Mouse (Mus musculus): ENCODE measurements around the gene Wbp4. TPM values are rescaled to one million over a fixed set of nuclear protein-coding genes. Genes with fewer than 3 reads are reported as not detected.

The Wbp4 gene
- polyA plus RNA-seq, 1 experiment from 2014 or later, result 69.4 TPM

GRCm38 (mm10) chr14:79503371-79504075 lies 22.2 kb upstream of the Wbp4 start:
- Histone ChIP-seq H3K27me3 (ENCODE audit: control insufficient read depth, insufficient read depth, low read length) (no peaks in the 10 kb centered on the region), H3K9me3 (replicated peaks; ENCODE audit: control insufficient read depth, low read length) (no peaks in the 10 kb centered on the region), H3K4me3 (ENCODE audit: low read depth, low read length) (no peak overlapping the region), H3K9ac (replicated peaks; ENCODE audit: low read length) (no peak overlapping the region), H3K4me1 (ENCODE audit: control insufficient read depth, insufficient read depth, low read length) (no peaks in the 10 kb centered on the region), H3K27ac (replicated peaks; ENCODE audit: low read depth, low read length) (no peak overlapping the region), H3K36me3 (replicated peaks; ENCODE audit: control insufficient read depth, insufficient read depth, low read depth, low read length) (no peaks in the 10 kb centered on the region), H3K4me2 (ENCODE audit: low read depth, low read length) (no peak overlapping the region)
- ATAC-seq (replicated peaks; ENCODE audit: insufficient number of reproducible peaks, low FRiP score, low TSS enrichment, low read depth), result no peak
- WGBS, result 78% methylated on average over 5 of the region's 5 CpGs
- no peak for DNase-seq (ENCODE audit: low spot score)

- H3K27ac ChIP-seq (replicated peaks; ENCODE audit: low read depth, low read length), result no peak overlapping the region
- H3K27me3 ChIP-seq (ENCODE audit: control insufficient read depth, insufficient read depth, low read length), result no peaks in the 10 kb centered on the region
- DNase-seq (ENCODE audit: low spot score) (no peak), ATAC-seq (replicated peaks; ENCODE audit: insufficient number of reproducible peaks, low FRiP score, low TSS enrichment, low read depth) (no peak)
- no peaks in the 10 kb centered on the region for H3K4me1 ChIP-seq (ENCODE audit: control insufficient read depth, insufficient read depth, low read length)
- no peaks in the 10 kb centered on the region for H3K9me3 ChIP-seq (replicated peaks; ENCODE audit: control insufficient read depth, low read length)
- no peak overlapping the region for H3K9ac ChIP-seq (replicated peaks; ENCODE audit: low read length)
- no peak overlapping the region for H3K4me3 ChIP-seq (ENCODE audit: low read depth, low read length)
- 76% methylated on average over 4 of the region's 4 CpGs for WGBS
- no peak overlapping the region for H3K4me2 ChIP-seq (ENCODE audit: low read depth, low read length)
- no peaks in the 10 kb centered on the region for H3K36me3 ChIP-seq (replicated peaks; ENCODE audit: control insufficient read depth, insufficient read depth, low read depth, low read length)
Observed at GRCm38 (mm10) chr14:79500756-79501155, 19.4 kb upstream of the Wbp4 start.

- Histone ChIP-seq H3K4me1 (ENCODE audit: control insufficient read depth, insufficient read depth, low read length) (no peaks in the 10 kb centered on the region), H3K9me3 (replicated peaks; ENCODE audit: control insufficient read depth, low read length) (no peaks in the 10 kb centered on the region), H3K4me3 (ENCODE audit: low read depth, low read length) (no peak overlapping the region), H3K27me3 (ENCODE audit: control insufficient read depth, insufficient read depth, low read length) (no peaks in the 10 kb centered on the region), H3K36me3 (replicated peaks; ENCODE audit: control insufficient read depth, insufficient read depth, low read depth, low read length) (no peaks in the 10 kb centered on the region), H3K27ac (replicated peaks; ENCODE audit: low read depth, low read length) (no peak overlapping the region), H3K4me2 (ENCODE audit: low read depth, low read length) (no peak overlapping the region), H3K9ac (replicated peaks; ENCODE audit: low read length) (no peak overlapping the region)
- no peak for ATAC-seq (replicated peaks; ENCODE audit: insufficient number of reproducible peaks, low FRiP score, low TSS enrichment, low read depth)
- 78% methylated on average over 9 of the region's 9 CpGs for WGBS
- no peak for DNase-seq (ENCODE audit: low spot score)
Observed at GRCm38 (mm10) chr14:79499326-79499725, 18.0 kb upstream of the Wbp4 start.

GRCm38 (mm10) chr14:79494349-79494748 lies 13.0 kb upstream of the Wbp4 start:
- H3K4me3 ChIP-seq (ENCODE audit: low read depth, low read length), result no peak overlapping the region
- no peaks in the 10 kb centered on the region for H3K9me3 ChIP-seq (replicated peaks; ENCODE audit: control insufficient read depth, low read length)
- no peaks in the 10 kb centered on the region for H3K4me1 ChIP-seq (ENCODE audit: control insufficient read depth, insufficient read depth, low read length)
- H3K9ac ChIP-seq (replicated peaks; ENCODE audit: low read length), result no peak overlapping the region
- H3K36me3 ChIP-seq (replicated peaks; ENCODE audit: control insufficient read depth, insufficient read depth, low read depth, low read length), result no peaks in the 10 kb centered on the region
- no peak overlapping the region for H3K4me2 ChIP-seq (ENCODE audit: low read depth, low read length)
- 63% methylated on average over 6 of the region's 6 CpGs for WGBS
- H3K27ac ChIP-seq (replicated peaks; ENCODE audit: low read depth, low read length), result no peak overlapping the region
- no peaks in the 10 kb centered on the region for H3K27me3 ChIP-seq (ENCODE audit: control insufficient read depth, insufficient read depth, low read length)
- ATAC-seq (replicated peaks; ENCODE audit: insufficient number of reproducible peaks, low FRiP score, low TSS enrichment, low read depth), result no peak
- DNase-seq (ENCODE audit: low spot score), result no peak

- Histone ChIP-seq H3K4me1 (ENCODE audit: control insufficient read depth, insufficient read depth, low read length) (no peaks in the 10 kb centered on the region; the same call in 1 of the 2 replicates), H3K27ac (replicated peaks; ENCODE audit: low read depth, low read length) (no peak overlapping the region), H3K4me3 (ENCODE audit: low read depth, low read length) (no peak overlapping the region), H3K27me3 (ENCODE audit: control insufficient read depth, insufficient read depth, low read length) (no peaks in the 10 kb centered on the region), H3K4me2 (ENCODE audit: low read depth, low read length) (no peak overlapping the region), H3K36me3 (replicated peaks; ENCODE audit: control insufficient read depth, insufficient read depth, low read depth, low read length) (no peaks in the 10 kb centered on the region), H3K9me3 (replicated peaks; ENCODE audit: control insufficient read depth, low read length) (no peaks in the 10 kb centered on the region), H3K9ac (replicated peaks; ENCODE audit: low read length) (no peak overlapping the region)
- no peak for DNase-seq (ENCODE audit: low spot score)
- no peak for ATAC-seq (replicated peaks; ENCODE audit: insufficient number of reproducible peaks, low FRiP score, low TSS enrichment, low read depth)
- WGBS, result 66% methylated on average over 3 of the region's 3 CpGs
Observed at GRCm38 (mm10) chr14:79490246-79490645, 8.9 kb upstream of the Wbp4 start.

- Histone ChIP-seq H3K36me3 (replicated peaks; ENCODE audit: control insufficient read depth, insufficient read depth, low read depth, low read length) (no peaks in the 10 kb centered on the region), H3K9ac (replicated peaks; ENCODE audit: low read length) (no peak overlapping the region), H3K27ac (replicated peaks; ENCODE audit: low read depth, low read length) (no peak overlapping the region; the same call in 1 of the 2 replicates), H3K4me2 (ENCODE audit: low read depth, low read length) (no peak overlapping the region), H3K27me3 (ENCODE audit: control insufficient read depth, insufficient read depth, low read length) (no peaks in the 10 kb centered on the region), H3K4me1 (ENCODE audit: control insufficient read depth, insufficient read depth, low read length) (no peaks in the 10 kb centered on the region; the same call in 1 of the 2 replicates), H3K4me3 (ENCODE audit: low read depth, low read length) (no peak overlapping the region), H3K9me3 (replicated peaks; ENCODE audit: control insufficient read depth, low read length) (no peaks in the 10 kb centered on the region)
- ATAC-seq (replicated peaks; ENCODE audit: insufficient number of reproducible peaks, low FRiP score, low TSS enrichment, low read depth) (no peak), DNase-seq (ENCODE audit: low spot score) (no peak)
- WGBS, result 79% methylated on average over 12 of the region's 12 CpGs
Observed at GRCm38 (mm10) chr14:79489150-79489549, 7.8 kb upstream of the Wbp4 start.

- H3K36me3 ChIP-seq (replicated peaks; ENCODE audit: control insufficient read depth, insufficient read depth, low read depth, low read length), result no peaks in the 10 kb centered on the region
- no peak overlapping the region for H3K9ac ChIP-seq (replicated peaks; ENCODE audit: low read length)
- 87% methylated on average over 9 of the region's 9 CpGs for WGBS
- no peak overlapping the region for H3K4me2 ChIP-seq (ENCODE audit: low read depth, low read length)
- no peaks in the 10 kb centered on the region for H3K9me3 ChIP-seq (replicated peaks; ENCODE audit: control insufficient read depth, low read length)
- no peak overlapping the region for H3K27ac ChIP-seq (replicated peaks; ENCODE audit: low read depth, low read length)
- no peak overlapping the region for H3K4me3 ChIP-seq (ENCODE audit: low read depth, low read length)
- no peak for DNase-seq (ENCODE audit: low spot score)
- ATAC-seq (replicated peaks; ENCODE audit: insufficient number of reproducible peaks, low FRiP score, low TSS enrichment, low read depth), result no peak
- no peaks in the 10 kb centered on the region; the same call in 1 of the 2 replicates for H3K4me1 ChIP-seq (ENCODE audit: control insufficient read depth, insufficient read depth, low read length)
- H3K27me3 ChIP-seq (ENCODE audit: control insufficient read depth, insufficient read depth, low read length), result no peaks in the 10 kb centered on the region
Observed at GRCm38 (mm10) chr14:79488531-79488930, 7.2 kb upstream of the Wbp4 start.

- Histone ChIP-seq H3K9me3 (replicated peaks; ENCODE audit: control insufficient read depth, low read length) (no peaks in the 10 kb centered on the region), H3K4me2 (ENCODE audit: low read depth, low read length) (peak overlapping the region; percentile 49), H3K9ac (replicated peaks; ENCODE audit: low read length) (no peak overlapping the region), H3K4me1 (ENCODE audit: control insufficient read depth, insufficient read depth, low read length) (peaks cover 2% of the 10 kb centered on the region), H3K4me3 (ENCODE audit: low read depth, low read length) (peak overlapping the region; percentile 23), H3K36me3 (replicated peaks; ENCODE audit: control insufficient read depth, insufficient read depth, low read depth, low read length) (no peaks in the 10 kb centered on the region), H3K27ac (replicated peaks; ENCODE audit: low read depth, low read length) (0 out of 2 replicates have a peak overlapping the region, but pooled peaks have one; percentile 10), H3K27me3 (ENCODE audit: control insufficient read depth, insufficient read depth, low read length) (no peaks in the 10 kb centered on the region)
- peak; percentile 32; the same call in 1 of the 2 replicates for ATAC-seq (replicated peaks; ENCODE audit: insufficient number of reproducible peaks, low FRiP score, low TSS enrichment, low read depth)
- peak; percentile 67 for DNase-seq (ENCODE audit: low spot score)
- WGBS, result 4% methylated on average over 19 of the region's 19 CpGs
Observed at GRCm38 (mm10) chr14:79486993-79487731, 5.8 kb upstream of the Wbp4 start.
